Mouse (Mus musculus): ENCODE data around the gene Tmod3. TPM values are rescaled to one million over a fixed set of nuclear protein-coding genes. Genes with fewer than 3 reads are reported as not detected.

The Tmod3 gene
- polyA plus RNA-seq, 1 experiment from 2014 or later, result 30.6 TPM

- no peaks in the 10 kb centered on the region for H3K9me3 ChIP-seq (ENCODE audit: low read length)
- H3K4me1 ChIP-seq (ENCODE audit: insufficient read depth), result no peaks in the 10 kb centered on the region
- TF ChIP-seq CTCF (IDR thresholded peaks at IDR 0.05; ENCODE audit: low read depth) (no peak), EP300 (IDR thresholded peaks at IDR 0.05; ENCODE audit: low read depth) (no peak)
- no peak overlapping the region for H3K27ac ChIP-seq (ENCODE audit: low read depth)
- H3K9ac ChIP-seq (replicated peaks), result no peak overlapping the region
- DNase-seq, result no peak
- H3K27me3 ChIP-seq (ENCODE audit: insufficient read depth, low read length), result no peaks in the 10 kb centered on the region
- no peak overlapping the region for H3K4me2 ChIP-seq (ENCODE audit: low read depth, low read length)
- H3K4me3 ChIP-seq (ENCODE audit: low read depth, low read length), result no peak overlapping the region
- no peak for ATAC-seq
- peaks cover 61% of the 10 kb centered on the region for H3K36me3 ChIP-seq (replicated peaks; ENCODE audit: insufficient read depth, low read length)
- WGBS (ENCODE audit: insufficient replicate concordance), result 86% methylated on average over 8 of the region's 8 CpGs
Observed at GRCm38 (mm10) chr9:75463050-75463660, 96.3 kb downstream of the Tmod3 start.

GRCm38 (mm10) chr9:75455684-75456083, 103.8 kb downstream of the Tmod3 start:
- TF ChIP-seq EP300 (IDR thresholded peaks at IDR 0.05; ENCODE audit: low read depth) (no peak), CTCF (IDR thresholded peaks at IDR 0.05; ENCODE audit: low read depth) (no peak)
- H3K36me3 ChIP-seq (replicated peaks; ENCODE audit: insufficient read depth, low read length), result peaks cover 72% of the 10 kb centered on the region
- no peak overlapping the region for H3K4me2 ChIP-seq (ENCODE audit: low read depth, low read length)
- H3K27ac ChIP-seq (ENCODE audit: low read depth), result no peak overlapping the region
- H3K9me3 ChIP-seq (ENCODE audit: low read length), result no peaks in the 10 kb centered on the region
- no peak overlapping the region for H3K9ac ChIP-seq (replicated peaks)
- no peaks in the 10 kb centered on the region for H3K4me1 ChIP-seq (ENCODE audit: insufficient read depth)
- ATAC-seq (no peak), DNase-seq (no peak)
- no peak overlapping the region for H3K4me3 ChIP-seq (ENCODE audit: low read depth, low read length)
- H3K27me3 ChIP-seq (ENCODE audit: insufficient read depth, low read length), result no peaks in the 10 kb centered on the region
- 81% methylated on average over 10 of the region's 10 CpGs for WGBS (ENCODE audit: insufficient replicate concordance)

- TF ChIP-seq CTCF (IDR thresholded peaks at IDR 0.05; ENCODE audit: low read depth) (no peak), EP300 (IDR thresholded peaks at IDR 0.05; ENCODE audit: low read depth) (no peak)
Observed at GRCm38 (mm10) chr9:75453994-75454393, 105.5 kb downstream of the Tmod3 start.

GRCm38 (mm10) chr9:75448021-75448420, 111.4 kb downstream of the Tmod3 start:
- no peak overlapping the region for H3K27ac ChIP-seq (ENCODE audit: low read depth)
- TF ChIP-seq EP300 (IDR thresholded peaks at IDR 0.05; ENCODE audit: low read depth) (no peak), CTCF (IDR thresholded peaks at IDR 0.05; ENCODE audit: low read depth) (no peak)
- no peak for DNase-seq
- peaks cover 41% of the 10 kb centered on the region for H3K36me3 ChIP-seq (replicated peaks; ENCODE audit: insufficient read depth, low read length)
- WGBS (ENCODE audit: insufficient replicate concordance), result 87% methylated on average over 3 of the region's 3 CpGs
- H3K4me1 ChIP-seq (ENCODE audit: insufficient read depth), result peaks cover 4% of the 10 kb centered on the region; the same call in 1 of the 2 replicates
- no peaks in the 10 kb centered on the region for H3K9me3 ChIP-seq (ENCODE audit: low read length)
- no peak overlapping the region for H3K4me2 ChIP-seq (ENCODE audit: low read depth, low read length)
- H3K9ac ChIP-seq (replicated peaks), result no peak overlapping the region
- no peak for ATAC-seq
- no peaks in the 10 kb centered on the region for H3K27me3 ChIP-seq (ENCODE audit: insufficient read depth, low read length)
- H3K4me3 ChIP-seq (ENCODE audit: low read depth, low read length), result no peak overlapping the region

More at GRCm38 (mm10) chr9:75453994-75454393, 105.5 kb downstream of the Tmod3 start:
- H3K4me3 ChIP-seq (ENCODE audit: low read depth, low read length), result no peak overlapping the region
- no peak overlapping the region for H3K4me2 ChIP-seq (ENCODE audit: low read depth, low read length)
- no peak for DNase-seq
- peaks cover 68% of the 10 kb centered on the region for H3K36me3 ChIP-seq (replicated peaks; ENCODE audit: insufficient read depth, low read length)
- 63% methylated on average over 2 of the region's 2 CpGs for WGBS (ENCODE audit: insufficient replicate concordance)
- no peaks in the 10 kb centered on the region for H3K4me1 ChIP-seq (ENCODE audit: insufficient read depth)
- ATAC-seq, result no peak
- H3K9me3 ChIP-seq (ENCODE audit: low read length), result no peaks in the 10 kb centered on the region
- H3K9ac ChIP-seq (replicated peaks), result no peak overlapping the region
- no peak overlapping the region for H3K27ac ChIP-seq (ENCODE audit: low read depth)
- no peaks in the 10 kb centered on the region for H3K27me3 ChIP-seq (ENCODE audit: insufficient read depth, low read length)

Other genes with a start within 250 kb of the Tmod3 start
- gene Bcl2l10, start 211.9 kb downstream of the Tmod3 start, polyA plus RNA-seq (2015; fragmentation: Nextera tagmentation; extraction: Ambion mirVana), result not detected in 2 replicates
- 17.2 and 18.4 TPM in 2 replicates for gene Mapk6, start 149.7 kb downstream of the Tmod3 start, polyA plus RNA-seq (2015; fragmentation: Nextera tagmentation; extraction: Ambion mirVana)
- 10.5 and 11.3 TPM in 2 replicates for gene Leo1, start 118.1 kb downstream of the Tmod3 start, polyA plus RNA-seq (2015; fragmentation: Nextera tagmentation; extraction: Ambion mirVana)
- gene Tmod2, start 51.7 kb upstream of the Tmod3 start, polyA plus RNA-seq (2015; fragmentation: Nextera tagmentation; extraction: Ambion mirVana), result 0.05 and 0.25 TPM in 2 replicates
- gene Lysmd2, start 66.1 kb upstream of the Tmod3 start, polyA plus RNA-seq (2015; fragmentation: Nextera tagmentation; extraction: Ambion mirVana), result 3.9 TPM in 2 replicates
- gene Scg3, start 124.4 kb upstream of the Tmod3 start, polyA plus RNA-seq (2015; fragmentation: Nextera tagmentation; extraction: Ambion mirVana), result not detected in 2 replicates
- 2.4 and 3.0 TPM in 2 replicates for gene Bmp5, start 215.7 kb upstream of the Tmod3 start, polyA plus RNA-seq (2015; fragmentation: Nextera tagmentation; extraction: Ambion mirVana)